ENCODE assay signal across 8 mouse cellular contexts in genomic region chr4:136177612-136178474, GRCm38 (mm10). TPM values are rescaled to one million over a fixed set of nuclear protein-coding genes. Genes with fewer than 3 reads are reported as not detected.
DNase-seq lines count a peak whose midpoint lies in the region; ATAC-seq and TF ChIP-seq lines count a peak whose summit lies in the region.

No protein-coding gene starts in this region.

- H3K4me2 ChIP-seq in neural tube, embryonic 12.5 days (replicated peaks): peak overlapping the region; percentile 15; the same call in 1 of the 2 replicates
- no peak overlapping the region for H3K4me2 ChIP-seq in neural tube, embryonic 15.5 days
- H3K4me2 ChIP-seq in embryonic facial prominence, embryonic 15.5 days (replicated peaks): no peak overlapping the region

- DNase-seq in heart, postnatal 4 days: peak; percentile 69
- DNase-seq in liver, adult 2 months (ENCODE audit: extremely low read depth, low read depth, low spot score): peak; percentile 72
- peak; percentile 67 for DNase-seq in naive thymus-derived CD4-positive, alpha-beta T cell, adult 2 months (ENCODE audit: low read depth)
- no peak for DNase-seq in frontal cortex, postnatal 25 days (ENCODE audit: low spot score in 2 of 2)
- DNase-seq in left cerebral cortex, adult 18-20 months (ENCODE audit: low spot score in 2 of 2): no peak

- peaks cover 64% of the 10 kb centered on the region for H3K4me1 ChIP-seq in neural tube, embryonic 12.5 days
- H3K4me1 ChIP-seq in neural tube, embryonic 15.5 days: peaks cover 34% of the 10 kb centered on the region
- H3K4me1 ChIP-seq in embryonic facial prominence, embryonic 15.5 days: peaks cover 75% of the 10 kb centered on the region
- peaks cover 22% of the 10 kb centered on the region for H3K4me1 ChIP-seq in liver, adult 2 months (ENCODE audit: control insufficient read depth, insufficient read depth, low read length)

- WGBS in neural tube, embryonic 12.5 days: 51% methylated on average over 11 of the region's 11 CpGs
- 39% methylated on average over 11 of the region's 11 CpGs for WGBS in neural tube, embryonic 15.5 days
- WGBS in embryonic facial prominence, embryonic 15.5 days: 46% methylated on average over 11 of the region's 11 CpGs
- 56% methylated on average over 11 of the region's 11 CpGs for WGBS in liver, adult 2 months

- no peak overlapping the region for H3K4me3 ChIP-seq in neural tube, embryonic 12.5 days
- no peak overlapping the region for H3K4me3 ChIP-seq in neural tube, embryonic 15.5 days (replicated peaks)
- H3K4me3 ChIP-seq in embryonic facial prominence, embryonic 15.5 days (replicated peaks): no peak overlapping the region
- H3K4me3 ChIP-seq in liver, adult 2 months (ENCODE audit: insufficient read depth, low read depth, low read length): no peak overlapping the region

- H3K9me3 ChIP-seq in neural tube, embryonic 12.5 days: no peaks in the 10 kb centered on the region
- H3K9me3 ChIP-seq in neural tube, embryonic 15.5 days (replicated peaks): no peaks in the 10 kb centered on the region
- H3K9me3 ChIP-seq in embryonic facial prominence, embryonic 15.5 days (replicated peaks): no peaks in the 10 kb centered on the region

- TF ChIP-seq CTCF in liver, adult 2 months (IDR thresholded peaks at IDR 0.05; ENCODE audit: low read depth, low read length): no peak

- ATAC-seq in neural tube, embryonic 12.5 days (ENCODE audit: low FRiP score, low read depth): no peak
- ATAC-seq in neural tube, embryonic 15.5 days (ENCODE audit: low FRiP score): no peak
- ATAC-seq in embryonic facial prominence, embryonic 15.5 days (ENCODE audit: insufficient number of reproducible peaks, low FRiP score, low TSS enrichment, low read depth): peak; percentile 15; the same call in 1 of the 2 replicates

- no peak overlapping the region for H3K9ac ChIP-seq in neural tube, embryonic 12.5 days
- no peak overlapping the region for H3K9ac ChIP-seq in neural tube, embryonic 15.5 days (replicated peaks)
- no peak overlapping the region for H3K9ac ChIP-seq in embryonic facial prominence, embryonic 15.5 days
- H3K9ac ChIP-seq in liver, adult 2 months (ENCODE audit: low read depth, low read length): no peak overlapping the region

- H3K36me3 ChIP-seq in neural tube, embryonic 12.5 days: no peaks in the 10 kb centered on the region
- H3K36me3 ChIP-seq in neural tube, embryonic 15.5 days: no peaks in the 10 kb centered on the region
- no peaks in the 10 kb centered on the region for H3K36me3 ChIP-seq in embryonic facial prominence, embryonic 15.5 days
- no peaks in the 10 kb centered on the region for H3K36me3 ChIP-seq in liver, adult 2 months (ENCODE audit: control insufficient read depth, insufficient read depth, low read length)

- TF ChIP-seq POLR2A in liver, adult 2 months (IDR thresholded peaks at IDR 0.05; ENCODE audit: extremely low read depth, insufficient read depth, low read length): no peak

- H3K27ac ChIP-seq in neural tube, embryonic 12.5 days: 0 out of 2 replicates have a peak overlapping the region, but pooled peaks have one; percentile 8
- H3K27ac ChIP-seq in neural tube, embryonic 15.5 days (replicated peaks): no peak overlapping the region; the same call in 1 of the 2 replicates
- peak overlapping the region; percentile 63 for H3K27ac ChIP-seq in embryonic facial prominence, embryonic 15.5 days (replicated peaks)
- no peak overlapping the region for H3K27ac ChIP-seq in liver, adult 2 months (replicated peaks; ENCODE audit: insufficient read depth, low read depth, low read length)

- no peaks in the 10 kb centered on the region; the same call in 1 of the 2 replicates for H3K27me3 ChIP-seq in neural tube, embryonic 12.5 days (replicated peaks)
- H3K27me3 ChIP-seq in neural tube, embryonic 15.5 days (replicated peaks): 0 out of 2 replicates have a peak, but pooled peaks cover 4% of the 10 kb centered on the region
- no peaks in the 10 kb centered on the region for H3K27me3 ChIP-seq in embryonic facial prominence, embryonic 15.5 days
- H3K27me3 ChIP-seq in liver, adult 2 months (ENCODE audit: control insufficient read depth, insufficient read depth, low read length): no peaks in the 10 kb centered on the region

- H3K79me2 ChIP-seq in liver, adult 2 months (ENCODE audit: control insufficient read depth, insufficient read depth, low read length): no peaks in the 10 kb centered on the region

RNA-seq across cellular contexts. Expression of gene E2f2, which starts 5.6 kb away (rescaled TPM):
- 9.5 and 10.4 TPM in 2 replicates for polyA plus RNA-seq in neural tube, embryonic 12.5 days (2016; fragmentation: Nextera tagmentation; extraction: Ambion mirVana)
- 2.1 and 4.4 TPM in 2 replicates for polyA plus RNA-seq in neural tube, embryonic 15.5 days (2015; fragmentation: Nextera tagmentation; extraction: Ambion mirVana)
- 10.1 and 12.5 TPM in 2 replicates for polyA plus RNA-seq in embryonic facial prominence, embryonic 15.5 days (2015; fragmentation: Nextera tagmentation; extraction: Ambion mirVana)
- 1 to 10 TPM; 5.8 to 9.7 TPM for total RNA-seq in heart, postnatal 4 days (2021)
- 0.40 and 0.46 TPM in 2 replicates for total RNA-seq in liver, adult 2 months (2014; rRNA removed)
- 0.75 and 0.76 TPM in 2 replicates for polyA plus RNA-seq in liver, adult 2 months (2012; rRNA removed)
- total RNA-seq in left cerebral cortex, adult 18-20 months (2021): under 1 TPM; 0.30 to 0.40 TPM

RNA-seq across cellular contexts. Expression of gene Asap3, which starts 28.3 kb away (rescaled TPM):
- 10.4 and 11.4 TPM in 2 replicates for polyA plus RNA-seq in neural tube, embryonic 12.5 days (2016; fragmentation: Nextera tagmentation; extraction: Ambion mirVana)
- 6.6 and 6.7 TPM in 2 replicates for polyA plus RNA-seq in neural tube, embryonic 15.5 days (2015; fragmentation: Nextera tagmentation; extraction: Ambion mirVana)
- polyA plus RNA-seq in embryonic facial prominence, embryonic 15.5 days (2015; fragmentation: Nextera tagmentation; extraction: Ambion mirVana): 13.3 and 14.1 TPM in 2 replicates
- 1 to 10 TPM; 3.3 to 3.7 TPM for total RNA-seq in heart, postnatal 4 days (2021)
- 3.3 and 5.6 TPM in 2 replicates for total RNA-seq in liver, adult 2 months (2014; rRNA removed)
- 5.2 and 5.8 TPM in 2 replicates for polyA plus RNA-seq in liver, adult 2 months (2012; rRNA removed)
- 1 to 10 TPM; 2.6 to 3.0 TPM for total RNA-seq in left cerebral cortex, adult 18-20 months (2021)

RNA-seq across cellular contexts. Expression of gene Id3, which starts 34.5 kb away (rescaled TPM):
- 325 and 330 TPM in 2 replicates for polyA plus RNA-seq in neural tube, embryonic 12.5 days (2016; fragmentation: Nextera tagmentation; extraction: Ambion mirVana)
- 227 TPM in 2 replicates for polyA plus RNA-seq in neural tube, embryonic 15.5 days (2015; fragmentation: Nextera tagmentation; extraction: Ambion mirVana)
- polyA plus RNA-seq in embryonic facial prominence, embryonic 15.5 days (2015; fragmentation: Nextera tagmentation; extraction: Ambion mirVana): 432 and 441 TPM in 2 replicates
- 10 to 100 TPM; 96.2 to 97.8 TPM for total RNA-seq in heart, postnatal 4 days (2021)
- 33.2 and 47.4 TPM in 2 replicates for total RNA-seq in liver, adult 2 months (2014; rRNA removed)
- polyA plus RNA-seq in liver, adult 2 months (2012; rRNA removed): 181 and 274 TPM in 2 replicates
- total RNA-seq in left cerebral cortex, adult 18-20 months (2021): 10 to 100 TPM; 34.9 to 43.2 TPM

Comparison
In these comparisons a context has a peak if more than half of its experiments do, and no peak if none do; other contexts are left out.
1. H3K27ac ChIP-seq: peak in neural tube, embryonic 12.5 days (single experiment) and embryonic facial prominence, embryonic 15.5 days (single experiment); none in neural tube, embryonic 15.5 days (single experiment) and liver, adult 2 months (single experiment).
2. DNase-seq: peak in heart, postnatal 4 days (single experiment), liver, adult 2 months (single experiment) and naive thymus-derived CD4-positive, alpha-beta T cell, adult 2 months (single experiment); none in frontal cortex, postnatal 25 days (0 of 2) and left cerebral cortex, adult 18-20 months (0 of 2).